22 mouse cellular contexts compared by ENCODE assay signal in genomic region chr3:136155555-136155954, GRCm38 (mm10).
DNase-seq lines count a peak whose midpoint lies in the region; ATAC-seq and TF ChIP-seq lines count a peak whose summit lies in the region.
"Had no signal": no experiment of that assay in that cellular context is flagged by ENCODE, and none has a peak within 500 bp of the region (broad histone marks: within the 10 kb centered on the region; RNA-seq: fewer than 3 reads in every experiment).

No protein-coding gene starts in this region.

- no peak for TF ChIP-seq CTCF in Patski (IDR thresholded peaks at IDR 0.05)

- 32% methylated on average over 1 of the region's 1 CpGs for WGBS in embryonic facial prominence, embryonic 14.5 days
- WGBS in embryonic facial prominence, embryonic 10.5 days = 70% methylated on average over 1 of the region's 1 CpGs

- H3K9ac ChIP-seq in embryonic facial prominence, embryonic 14.5 days (ENCODE audit: low read depth, low read length) = no peak overlapping the region
- H3K9ac ChIP-seq: embryonic facial prominence, embryonic 12.5 days; embryonic facial prominence, embryonic 15.5 days; forebrain, embryonic 12.5 days had no signal

- no peaks in the 10 kb centered on the region for H3K27me3 ChIP-seq in embryonic facial prominence, embryonic 14.5 days (replicated peaks; ENCODE audit: control insufficient read depth, insufficient read depth, low read length)
- no peaks in the 10 kb centered on the region for H3K27me3 ChIP-seq in embryonic facial prominence, embryonic 10.5 days (replicated peaks; ENCODE audit: low read depth, poor library complexity, severe bottlenecking)
- no peaks in the 10 kb centered on the region for H3K27me3 ChIP-seq in Patski
- H3K27me3 ChIP-seq: embryonic facial prominence, embryonic 12.5 days; embryonic facial prominence, embryonic 15.5 days; forebrain, embryonic 12.5 days had no signal

- H3K9me3 ChIP-seq in embryonic facial prominence, embryonic 14.5 days (ENCODE audit: control insufficient read depth, low read length) = no peaks in the 10 kb centered on the region
- no peaks in the 10 kb centered on the region for H3K9me3 ChIP-seq in embryonic facial prominence, embryonic 10.5 days
- H3K9me3 ChIP-seq: embryonic facial prominence, embryonic 12.5 days; embryonic facial prominence, embryonic 15.5 days; forebrain, embryonic 10.5 days; forebrain, embryonic 12.5 days had no signal

- no peak overlapping the region for H3K27ac ChIP-seq in embryonic facial prominence, embryonic 14.5 days (replicated peaks; ENCODE audit: low read depth, low read length)
- H3K27ac ChIP-seq in embryonic facial prominence, embryonic 10.5 days (replicated peaks) = no peak overlapping the region
- H3K27ac ChIP-seq: embryonic facial prominence, embryonic 12.5 days; embryonic facial prominence, embryonic 15.5 days; forebrain, embryonic 10.5 days; forebrain, embryonic 12.5 days had no signal

- CTCF ChIA-PET in Patski (lab: Charles Lee) = interaction anchor here (0.7 to 1.9 kb wide), 4 partner anchors 11 to 51 kb away, joined by 3 to 4 read pairs (median 4); no protein-coding TSS in a partner anchor

- H3K4me2 ChIP-seq in embryonic facial prominence, embryonic 14.5 days (ENCODE audit: low read depth, low read length) = no peak overlapping the region
- H3K4me2 ChIP-seq: embryonic facial prominence, embryonic 12.5 days; embryonic facial prominence, embryonic 15.5 days; forebrain, embryonic 12.5 days had no signal

- ATAC-seq in embryonic facial prominence, embryonic 14.5 days (ENCODE audit: low read depth) = no peak
- peak; percentile 62 for ATAC-seq in Patski
- ATAC-seq: forebrain, embryonic 14.5 days; forebrain, embryonic 16.5 days had no signal

- no peaks in the 10 kb centered on the region for H3K36me3 ChIP-seq in embryonic facial prominence, embryonic 14.5 days (ENCODE audit: control insufficient read depth, insufficient read depth, low read length)
- no peaks in the 10 kb centered on the region for H3K36me3 ChIP-seq in embryonic facial prominence, embryonic 10.5 days (replicated peaks)
- H3K36me3 ChIP-seq: embryonic facial prominence, embryonic 12.5 days; embryonic facial prominence, embryonic 15.5 days; forebrain, embryonic 10.5 days; forebrain, embryonic 12.5 days had no signal

- H3K4me1 ChIP-seq in embryonic facial prominence, embryonic 14.5 days (ENCODE audit: control insufficient read depth, insufficient read depth, low read length) = no peaks in the 10 kb centered on the region
- H3K4me1 ChIP-seq in embryonic facial prominence, embryonic 10.5 days = no peaks in the 10 kb centered on the region
- H3K4me1 ChIP-seq: embryonic facial prominence, embryonic 12.5 days; embryonic facial prominence, embryonic 15.5 days; forebrain, embryonic 10.5 days; forebrain, embryonic 12.5 days had no signal

- POLR2A ChIA-PET in Patski (lab: Charles Lee) = no interaction called here

- in situ Hi-C loops in Patski (cut with MboI; ENCODE audit: low pct_unique_long_range_greater_than_20kb) = loop anchor here (25.0 kb wide), 1 partner anchor 1607 kb away; no protein-coding TSS in a partner anchor

- H3K4me3 ChIP-seq in embryonic facial prominence, embryonic 14.5 days (ENCODE audit: low read depth, low read length) = no peak overlapping the region
- H3K4me3 ChIP-seq in embryonic facial prominence, embryonic 10.5 days = no peak overlapping the region
- H3K4me3 ChIP-seq: embryonic facial prominence, embryonic 12.5 days; embryonic facial prominence, embryonic 15.5 days; erythroblast, embryonic 14.5 days; forebrain, embryonic 10.5 days; forebrain, embryonic 12.5 days had no signal

- DNase-seq in embryonic facial prominence, embryonic 14.5 days (ENCODE audit: low spot score) = peak; percentile 56
- no peak for DNase-seq in embryonic facial prominence, embryonic 10.5 days (ENCODE audit: low spot score)
- peak; percentile 53 for DNase-seq in Patski (ENCODE audit: low read depth, low spot score)
- DNase-seq in right cerebral cortex, adult 18-20 months = no peak
- no peak for DNase-seq in lung, postnatal 4 days
- DNase-seq: adrenal gland, adult 2 months; adrenal gland, postnatal 10 days; adrenal gland, postnatal 25 days; cerebellum, adult 11 months; cerebellum, adult 18-20 months; cerebellum, adult 8-10 months; cerebellum, adult 9-11 months; cerebellum, postnatal 14 days; cerebellum, postnatal 36 days; embryo, embryonic 11 days had no signal

Comparison
In these comparisons a context has a peak if more than half of its experiments do, and no peak if none do; other contexts are left out.
1. DNase-seq: peak in embryonic facial prominence, embryonic 14.5 days (single experiment) and Patski (single experiment); none in embryonic facial prominence, embryonic 10.5 days (single experiment), right cerebral cortex, adult 18-20 months (single experiment) and lung, postnatal 4 days (0 of 2).